Mouse (Mus musculus) neutrophil, adult 5-6 weeks (primary cell): ENCODE data around the gene Huwe1. TPM values are rescaled to one million over a fixed set of nuclear protein-coding genes. Genes with fewer than 3 reads are reported as not detected.

Experiments
- ATAC-seq: fragments of 151-379, 151-347 bp; 2 replicates; pipeline ENCODE4 v1.8.0; 2017; ENCODE audit warnings: mild to moderate bottlenecking, moderate TSS enrichment; ENCODE audit not compliant: insufficient number of reproducible peaks, poor library complexity, low FRiP score, severe bottlenecking; ENCODE audit errors: extremely low read depth
- total RNA-seq: library from RNA; stranded (forward); fragments of 200-1000 nt; gene quantifications from 2 replicates; pipeline ENCODE4 v1.2.3, GENCODE M21; 2017

The Huwe1 gene
- total RNA-seq, 1 experiment from 2014 or later: 155 TPM

GRCm38 (mm10) chrX:151946986-151947385, 146.4 kb downstream of the Huwe1 start:
- no peak for ATAC-seq

GRCm38 (mm10) chrX:151947781-151948180, 147.2 kb downstream of the Huwe1 start:
- no peak for ATAC-seq

- ATAC-seq: no peak
These were observed 149.6 kb downstream of the Huwe1 start for GRCm38 (mm10) chrX:151950231-151950630.

GRCm38 (mm10) chrX:151951181-151951580, 150.6 kb downstream of the Huwe1 start:
- ATAC-seq: no peak

Other genes with a start within 250 kb of the Huwe1 start
- gene Hsd17b10, start 201.0 kb downstream of the Huwe1 start, total RNA-seq: 23.2 and 24.1 TPM in 2 replicates
- gene Ribc1, start 215.5 kb downstream of the Huwe1 start, total RNA-seq: 1.6 and 4.1 TPM in 2 replicates
- 133 and 134 TPM in 2 replicates for gene Smc1a, start 215.6 kb downstream of the Huwe1 start, total RNA-seq